10 mouse cellular contexts compared by ENCODE assay signal in the genomic region with DNA sequence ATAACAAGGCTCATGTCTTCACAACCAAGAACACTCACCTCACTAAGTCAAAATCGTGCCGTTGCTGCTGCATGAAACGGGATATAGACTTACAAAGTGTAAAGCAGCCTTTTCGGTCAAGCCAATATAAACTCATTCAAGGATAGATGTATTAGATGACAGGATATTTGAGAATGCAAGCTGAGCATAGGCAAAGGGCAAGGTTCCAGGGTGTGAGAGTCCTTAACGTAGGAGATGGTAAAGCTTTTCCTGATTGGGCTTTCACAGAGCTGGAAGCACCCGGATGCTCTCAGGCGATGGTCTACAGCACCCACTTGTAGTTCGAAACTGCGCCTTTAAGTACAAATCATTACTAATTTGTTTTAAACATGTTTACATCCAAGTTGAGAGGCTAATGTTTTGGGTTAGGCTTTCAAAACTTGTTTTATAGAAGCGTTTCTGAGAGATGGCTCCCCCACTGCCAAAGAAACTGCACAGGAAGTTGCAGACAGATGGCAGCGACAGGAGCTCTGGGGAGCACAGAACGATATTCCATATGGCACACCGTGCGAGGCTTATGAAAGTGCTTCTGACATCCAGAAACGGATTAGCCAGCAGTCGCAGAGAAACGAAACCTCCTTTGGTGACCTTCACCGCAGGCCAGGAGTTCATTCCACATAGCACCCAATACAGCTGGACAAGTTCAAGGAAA. TPM values are rescaled to one million over a fixed set of nuclear protein-coding genes. Genes with fewer than 3 reads are reported as not detected.
DNase-seq lines count a peak whose midpoint lies in the region; ATAC-seq and TF ChIP-seq lines count a peak whose summit lies in the region.
"Had no signal": no experiment of that assay in that cellular context is flagged by ENCODE, and none has a peak within 500 bp of the region (broad histone marks: within the 10 kb centered on the region; RNA-seq: fewer than 3 reads in every experiment).

No protein-coding gene starts in this region.

- H3K27me3 ChIP-seq in hindbrain, embryonic 16.5 days (replicated peaks; ENCODE audit: control insufficient read depth, insufficient read depth, low read length): no peaks in the 10 kb centered on the region
- H3K27me3 ChIP-seq in hindbrain, embryonic 13.5 days: no peaks in the 10 kb centered on the region
- H3K27me3 ChIP-seq in forebrain, embryonic 15.5 days: no peaks in the 10 kb centered on the region
- no peaks in the 10 kb centered on the region for H3K27me3 ChIP-seq in kidney, embryonic 16.5 days (ENCODE audit: insufficient read depth, low read length)
- no peaks in the 10 kb centered on the region for H3K27me3 ChIP-seq in intestine, embryonic 16.5 days (replicated peaks; ENCODE audit: control insufficient read depth, insufficient read depth, low read length)
- no peaks in the 10 kb centered on the region for H3K27me3 ChIP-seq in neural tube, embryonic 15.5 days (replicated peaks)
- H3K27me3 ChIP-seq: heart, embryonic 15.5 days; limb, embryonic 12.5 days had no signal

- no peak overlapping the region for H3K9ac ChIP-seq in hindbrain, embryonic 16.5 days (ENCODE audit: low read depth, low read length)
- no peak overlapping the region for H3K9ac ChIP-seq in hindbrain, embryonic 13.5 days
- no peak overlapping the region for H3K9ac ChIP-seq in forebrain, embryonic 15.5 days (replicated peaks)
- no peak overlapping the region for H3K9ac ChIP-seq in kidney, embryonic 16.5 days (replicated peaks; ENCODE audit: low read length)
- H3K9ac ChIP-seq in intestine, embryonic 16.5 days (ENCODE audit: low read depth, low read length): no peak overlapping the region
- no peak overlapping the region for H3K9ac ChIP-seq in neural tube, embryonic 15.5 days (replicated peaks)
- H3K9ac ChIP-seq: heart, embryonic 15.5 days; limb, embryonic 12.5 days had no signal

- no peaks in the 10 kb centered on the region for H3K36me3 ChIP-seq in hindbrain, embryonic 16.5 days (ENCODE audit: control insufficient read depth, insufficient read depth, low read length)
- no peaks in the 10 kb centered on the region for H3K36me3 ChIP-seq in hindbrain, embryonic 13.5 days
- H3K36me3 ChIP-seq in forebrain, embryonic 15.5 days: no peaks in the 10 kb centered on the region
- H3K36me3 ChIP-seq in kidney, embryonic 16.5 days (ENCODE audit: insufficient read depth, low read length): no peaks in the 10 kb centered on the region
- no peaks in the 10 kb centered on the region for H3K36me3 ChIP-seq in intestine, embryonic 16.5 days (ENCODE audit: control insufficient read depth, insufficient read depth, low read length)
- no peaks in the 10 kb centered on the region for H3K36me3 ChIP-seq in neural tube, embryonic 15.5 days
- H3K36me3 ChIP-seq: heart, embryonic 15.5 days; limb, embryonic 12.5 days had no signal

- intact Hi-C loops in left cerebral cortex, postnatal 10 days (cut with DNase I): no loop called here

- no peak overlapping the region for H3K4me2 ChIP-seq in hindbrain, embryonic 16.5 days (ENCODE audit: low read length)
- H3K4me2 ChIP-seq in hindbrain, embryonic 13.5 days: no peak overlapping the region
- H3K4me2 ChIP-seq in forebrain, embryonic 15.5 days (replicated peaks): no peak overlapping the region
- no peak overlapping the region for H3K4me2 ChIP-seq in kidney, embryonic 16.5 days (replicated peaks; ENCODE audit: low read depth, low read length)
- no peak overlapping the region for H3K4me2 ChIP-seq in intestine, embryonic 16.5 days (ENCODE audit: low read depth, low read length)
- H3K4me2 ChIP-seq in neural tube, embryonic 15.5 days: no peak overlapping the region
- H3K4me2 ChIP-seq: heart, embryonic 15.5 days; limb, embryonic 12.5 days had no signal

- TF ChIP-seq CTCF in brain, embryonic 14.5 days (IDR thresholded peaks at IDR 0.05; ENCODE audit: borderline replicate concordance, extremely low read depth, insufficient read depth, insufficient read length): no peak

- H3K4me3 ChIP-seq in hindbrain, embryonic 16.5 days (ENCODE audit: low read length): no peak overlapping the region
- H3K4me3 ChIP-seq in hindbrain, embryonic 13.5 days: no peak overlapping the region
- H3K4me3 ChIP-seq in forebrain, embryonic 15.5 days: no peak overlapping the region
- no peak overlapping the region for H3K4me3 ChIP-seq in kidney, embryonic 16.5 days (ENCODE audit: low read length)
- no peak overlapping the region for H3K4me3 ChIP-seq in intestine, embryonic 16.5 days (ENCODE audit: low read length)
- H3K4me3 ChIP-seq in neural tube, embryonic 15.5 days (replicated peaks): no peak overlapping the region
- H3K4me3 ChIP-seq: heart, embryonic 15.5 days; limb, embryonic 12.5 days had no signal

- peak; percentile 83 for DNase-seq in brain, embryonic 14.5 days (ENCODE audit: low read depth)
- DNase-seq in left cerebral cortex, postnatal 10 days (ENCODE audit: extremely low spot score in 1 of 2, low spot score in 2 of 2): peak; percentile 36 to 70

- H3K4me1 ChIP-seq in hindbrain, embryonic 16.5 days (ENCODE audit: control insufficient read depth, insufficient read depth, low read depth, low read length): no peaks in the 10 kb centered on the region; the same call in 1 of the 2 replicates
- no peaks in the 10 kb centered on the region; the same call in 1 of the 2 replicates for H3K4me1 ChIP-seq in hindbrain, embryonic 13.5 days (replicated peaks)
- peaks cover 10% of the 10 kb centered on the region for H3K4me1 ChIP-seq in forebrain, embryonic 15.5 days
- H3K4me1 ChIP-seq in kidney, embryonic 16.5 days (ENCODE audit: insufficient read depth, low read length): no peaks in the 10 kb centered on the region
- H3K4me1 ChIP-seq in intestine, embryonic 16.5 days (ENCODE audit: control insufficient read depth, insufficient read depth, low read length): no peaks in the 10 kb centered on the region
- no peaks in the 10 kb centered on the region for H3K4me1 ChIP-seq in neural tube, embryonic 15.5 days
- H3K4me1 ChIP-seq: heart, embryonic 15.5 days; limb, embryonic 12.5 days had no signal

- no peak for TF ChIP-seq POLR2A in brain, embryonic 14.5 days (IDR thresholded peaks at IDR 0.05; ENCODE audit: borderline replicate concordance, extremely low read depth, insufficient read depth, insufficient read length, poor library complexity, severe bottlenecking)

- 73% methylated on average over 18 of the region's 18 CpGs for WGBS in hindbrain, embryonic 16.5 days
- WGBS in hindbrain, embryonic 13.5 days: 81% methylated on average over 18 of the region's 18 CpGs
- WGBS in forebrain, embryonic 15.5 days: 78% methylated on average over 18 of the region's 18 CpGs
- 60% methylated on average over 18 of the region's 18 CpGs for WGBS in kidney, embryonic 16.5 days
- 65% methylated on average over 18 of the region's 18 CpGs for WGBS in intestine, embryonic 16.5 days
- 76% methylated on average over 18 of the region's 18 CpGs for WGBS in neural tube, embryonic 15.5 days

- peak; percentile 64; the same call in 1 of the 2 replicates for ATAC-seq in hindbrain, embryonic 16.5 days
- no peak for ATAC-seq in hindbrain, embryonic 13.5 days (ENCODE audit: low FRiP score)
- ATAC-seq in forebrain, embryonic 15.5 days (replicated peaks): peak; percentile 78
- no peak for ATAC-seq in kidney, embryonic 16.5 days (ENCODE audit: low FRiP score, low TSS enrichment)
- ATAC-seq in intestine, embryonic 16.5 days: no peak
- no peak for ATAC-seq in neural tube, embryonic 15.5 days (ENCODE audit: low FRiP score)

- no peak overlapping the region for H3K27ac ChIP-seq in hindbrain, embryonic 16.5 days (ENCODE audit: low read depth, low read length)
- H3K27ac ChIP-seq in hindbrain, embryonic 13.5 days: no peak overlapping the region
- peak overlapping the region; percentile 38 for H3K27ac ChIP-seq in forebrain, embryonic 15.5 days (replicated peaks)
- no peak overlapping the region for H3K27ac ChIP-seq in kidney, embryonic 16.5 days (ENCODE audit: low read length)
- H3K27ac ChIP-seq in intestine, embryonic 16.5 days (ENCODE audit: low read length): no peak overlapping the region
- no peak overlapping the region for H3K27ac ChIP-seq in neural tube, embryonic 15.5 days (replicated peaks)
- H3K27ac ChIP-seq: heart, embryonic 15.5 days; limb, embryonic 12.5 days had no signal

- no peaks in the 10 kb centered on the region for H3K9me3 ChIP-seq in hindbrain, embryonic 16.5 days (ENCODE audit: control insufficient read depth, low read length)
- no peaks in the 10 kb centered on the region for H3K9me3 ChIP-seq in hindbrain, embryonic 13.5 days
- H3K9me3 ChIP-seq in forebrain, embryonic 15.5 days: no peaks in the 10 kb centered on the region
- H3K9me3 ChIP-seq in kidney, embryonic 16.5 days (ENCODE audit: low read length): no peaks in the 10 kb centered on the region
- H3K9me3 ChIP-seq in intestine, embryonic 16.5 days (ENCODE audit: control insufficient read depth, low read length): no peaks in the 10 kb centered on the region
- no peaks in the 10 kb centered on the region for H3K9me3 ChIP-seq in neural tube, embryonic 15.5 days (replicated peaks)
- H3K9me3 ChIP-seq: heart, embryonic 15.5 days; limb, embryonic 12.5 days had no signal

RNA-seq across cellular contexts. Expression of gene Rell1, which starts 54.1 kb away (rescaled TPM):
- polyA plus RNA-seq in hindbrain, embryonic 16.5 days (2015; fragmentation: Nextera tagmentation; extraction: Ambion mirVana): 8.8 and 9.4 TPM in 2 replicates
- 9.0 and 10.2 TPM in 2 replicates for polyA plus RNA-seq in hindbrain, embryonic 13.5 days (2015; fragmentation: Nextera tagmentation; extraction: Ambion mirVana)
- 8.0 and 8.1 TPM in 2 replicates for polyA plus RNA-seq in brain, embryonic 14.5 days (2012; rRNA removed)
- polyA plus RNA-seq in forebrain, embryonic 15.5 days (2015; fragmentation: Nextera tagmentation; extraction: Ambion mirVana): 14.0 and 14.1 TPM in 2 replicates
- total RNA-seq in left cerebral cortex, postnatal 10 days (2021): 10 to 100 TPM; 11.9 to 12.2 TPM
- 27.2 and 28.1 TPM in 2 replicates for polyA plus RNA-seq in kidney, embryonic 16.5 days (2015; fragmentation: Nextera tagmentation; extraction: Ambion mirVana)
- 14.7 and 16.4 TPM in 2 replicates for polyA plus RNA-seq in intestine, embryonic 16.5 days (2015; fragmentation: Nextera tagmentation; extraction: Ambion mirVana)
- polyA plus RNA-seq in neural tube, embryonic 15.5 days (2015; fragmentation: Nextera tagmentation; extraction: Ambion mirVana): 7.9 and 10.4 TPM in 2 replicates

Comparison
In these comparisons a context has a peak if more than half of its experiments do, and no peak if none do; other contexts are left out.
1. ATAC-seq: peak in hindbrain, embryonic 16.5 days (single experiment) and forebrain, embryonic 15.5 days (single experiment); none in hindbrain, embryonic 13.5 days (single experiment), kidney, embryonic 16.5 days (single experiment), intestine, embryonic 16.5 days (single experiment) and neural tube, embryonic 15.5 days (single experiment).